Mouse (Mus musculus): ENCODE data around the gene Hook2. TPM values are rescaled to one million over a fixed set of nuclear protein-coding genes. Genes with fewer than 3 reads are reported as not detected.
A peak's percentile ranks its signal among the peaks of the same experiment; 100 is the strongest.

Hook2 gene
- polyA plus RNA-seq, 1 experiment from 2014 or later = 9.1 TPM

DNA sequence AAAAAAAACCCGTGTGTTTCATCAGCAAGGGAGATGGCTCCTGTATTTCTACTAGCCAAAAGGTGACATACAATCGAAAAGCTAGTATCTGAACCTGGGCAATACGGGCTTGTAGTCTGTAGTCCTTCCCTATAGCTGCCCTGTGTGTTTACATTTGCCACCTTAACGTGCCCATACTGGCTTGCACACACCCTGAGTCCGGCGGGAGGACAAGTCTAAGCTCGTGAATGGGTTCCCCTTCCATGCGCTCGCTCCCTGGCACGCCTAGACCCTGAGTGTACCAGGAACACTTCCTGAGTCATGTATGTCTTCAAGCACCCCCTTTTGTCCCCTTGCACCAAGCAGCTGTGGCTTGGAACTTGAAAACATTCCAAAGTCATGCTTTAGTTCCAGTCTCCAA is 26.3 kb downstream of the Hook2 start:
- Histone ChIP-seq H3K4me2 (ENCODE audit: low read depth, low read length) (no peak overlapping the region), H3K27ac (ENCODE audit: low read length) (no peak overlapping the region), H3K9me3 (replicated peaks; ENCODE audit: control insufficient read depth, low read length) (no peaks in the 10 kb centered on the region), H3K27me3 (ENCODE audit: control insufficient read depth, insufficient read depth, low read length) (peaks cover 17% of the 10 kb centered on the region), H3K4me3 (ENCODE audit: low read length) (no peak overlapping the region), H3K9ac (ENCODE audit: low read length) (no peak overlapping the region), H3K36me3 (ENCODE audit: control insufficient read depth, insufficient read depth) (peaks cover 22% of the 10 kb centered on the region), H3K4me1 (ENCODE audit: control insufficient read depth, insufficient read depth, low read length) (peaks cover 3% of the 10 kb centered on the region; the same call in 1 of the 2 replicates)
- no peak for ATAC-seq (replicated peaks; ENCODE audit: extremely low read depth, insufficient read depth, low FRiP score)
- WGBS = 62% methylated on average over 10 of the region's 10 CpGs

DNA sequence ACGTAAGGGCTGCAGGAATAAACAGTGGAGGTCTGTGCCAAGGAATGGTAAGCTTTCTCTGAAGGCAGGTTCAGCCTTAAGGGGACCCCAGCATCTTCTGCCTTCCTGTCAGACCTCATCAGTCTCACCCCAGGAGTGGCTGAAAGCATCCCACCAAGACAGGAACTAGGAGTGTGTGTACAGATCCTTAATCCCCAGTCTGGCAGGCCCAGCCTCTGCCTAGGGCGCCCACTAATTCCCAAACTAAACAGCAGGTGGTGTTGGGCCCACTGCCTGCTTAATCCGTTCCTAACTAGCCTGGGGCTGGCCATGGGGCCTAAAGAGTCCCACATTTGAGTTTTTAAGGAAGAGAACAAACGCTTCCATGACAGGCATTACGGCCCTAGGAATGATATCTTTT is 26.8 kb downstream of the Hook2 start:
- H3K4me1 ChIP-seq (ENCODE audit: control insufficient read depth, insufficient read depth, low read length) = peaks cover 3% of the 10 kb centered on the region; the same call in 1 of the 2 replicates
- no peak for ATAC-seq (replicated peaks; ENCODE audit: extremely low read depth, insufficient read depth, low FRiP score)
- no peak overlapping the region for H3K4me2 ChIP-seq (ENCODE audit: low read depth, low read length)
- no peak overlapping the region for H3K9ac ChIP-seq (ENCODE audit: low read length)
- no peaks in the 10 kb centered on the region for H3K9me3 ChIP-seq (replicated peaks; ENCODE audit: control insufficient read depth, low read length)
- peaks cover 15% of the 10 kb centered on the region for H3K27me3 ChIP-seq (ENCODE audit: control insufficient read depth, insufficient read depth, low read length)
- peaks cover 27% of the 10 kb centered on the region for H3K36me3 ChIP-seq (ENCODE audit: control insufficient read depth, insufficient read depth)
- no peak overlapping the region for H3K27ac ChIP-seq (ENCODE audit: low read length)
- 50% methylated on average over 5 of the region's 5 CpGs for WGBS
- no peak overlapping the region for H3K4me3 ChIP-seq (ENCODE audit: low read length)

DNA sequence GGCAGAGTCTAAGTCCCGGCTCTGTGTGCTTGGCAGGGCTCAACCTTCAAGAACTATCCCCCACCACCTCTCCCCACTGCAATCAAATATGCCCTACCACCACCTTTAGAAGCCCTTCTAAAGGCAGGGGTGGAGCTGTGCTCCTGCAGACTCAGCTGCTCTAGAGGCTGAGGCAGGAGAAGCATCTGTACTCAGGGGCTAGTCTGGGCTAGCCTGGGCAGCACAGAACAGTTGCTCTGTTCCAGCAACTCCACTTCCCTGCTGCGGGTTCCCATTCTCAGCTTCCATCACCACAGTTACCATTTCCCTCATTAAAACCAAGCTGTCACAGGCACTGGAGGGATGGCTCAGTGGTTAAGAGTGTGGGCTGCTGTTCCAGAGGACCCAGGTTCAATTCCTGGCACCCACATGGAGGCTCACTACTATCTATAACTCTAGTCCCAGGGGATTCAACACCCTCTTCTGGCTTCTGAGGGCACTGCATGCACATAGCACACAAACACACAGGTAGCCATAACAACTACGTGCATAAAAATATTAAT is 31.2 kb downstream of the Hook2 start:
- no peak for ATAC-seq (replicated peaks; ENCODE audit: extremely low read depth, insufficient read depth, low FRiP score)
- no peaks in the 10 kb centered on the region for H3K9me3 ChIP-seq (replicated peaks; ENCODE audit: control insufficient read depth, low read length)
- no peaks in the 10 kb centered on the region for H3K27me3 ChIP-seq (ENCODE audit: control insufficient read depth, insufficient read depth, low read length)
- H3K27ac ChIP-seq (ENCODE audit: low read length) = no peak overlapping the region
- peaks cover 20% of the 10 kb centered on the region for H3K4me1 ChIP-seq (ENCODE audit: control insufficient read depth, insufficient read depth, low read length)
- no peak overlapping the region for H3K4me3 ChIP-seq (ENCODE audit: low read length)
- no peak overlapping the region for H3K9ac ChIP-seq (ENCODE audit: low read length)
- H3K4me2 ChIP-seq (ENCODE audit: low read depth, low read length) = no peak overlapping the region
- H3K36me3 ChIP-seq (ENCODE audit: control insufficient read depth, insufficient read depth) = peaks cover 40% of the 10 kb centered on the region
- 98% methylated on average over 3 of the region's 3 CpGs for WGBS

GRCm38 (mm10) chr8:85023846-85024245 is 33.4 kb downstream of the Hook2 start:
- Histone ChIP-seq H3K4me3 (ENCODE audit: low read length) (no peak overlapping the region; the same call in 1 of the 2 replicates), H3K27me3 (ENCODE audit: control insufficient read depth, insufficient read depth, low read length) (no peaks in the 10 kb centered on the region), H3K4me1 (ENCODE audit: control insufficient read depth, insufficient read depth, low read length) (peaks cover 32% of the 10 kb centered on the region), H3K36me3 (ENCODE audit: control insufficient read depth, insufficient read depth) (peaks cover 31% of the 10 kb centered on the region), H3K9me3 (replicated peaks; ENCODE audit: control insufficient read depth, low read length) (no peaks in the 10 kb centered on the region), H3K9ac (ENCODE audit: low read length) (no peak overlapping the region), H3K4me2 (ENCODE audit: low read depth, low read length) (peak overlapping the region; percentile 96; the same call in 1 of the 2 replicates), H3K27ac (ENCODE audit: low read length) (no peak overlapping the region)
- 96% methylated on average over 3 of the region's 3 CpGs for WGBS
- no peak for ATAC-seq (replicated peaks; ENCODE audit: extremely low read depth, insufficient read depth, low FRiP score)

GRCm38 (mm10) chr8:85025098-85025932 is 34.9 kb downstream of the Hook2 start, which contains the start of gene Asna1:
Gene Asna1, minus strand, starts transcription at chr8:85025281.
- H3K4me1 ChIP-seq (ENCODE audit: control insufficient read depth, insufficient read depth, low read length) = peaks cover 36% of the 10 kb centered on the region
- peak; percentile 84 for ATAC-seq (replicated peaks; ENCODE audit: extremely low read depth, insufficient read depth, low FRiP score)
- H3K36me3 ChIP-seq (ENCODE audit: control insufficient read depth, insufficient read depth) = peaks cover 31% of the 10 kb centered on the region
- H3K27ac ChIP-seq (ENCODE audit: low read length) = peak within 1 kb of the TSS; percentile 83
- no peaks in the 10 kb centered on the region for H3K9me3 ChIP-seq (replicated peaks; ENCODE audit: control insufficient read depth, low read length)
- H3K4me3 ChIP-seq (ENCODE audit: low read length) = peak within 1 kb of the TSS; percentile 88
- 5% methylated on average over 30 of the region's 30 CpGs for whole genome bisulfite sequencing
- peak within 1 kb of the TSS; percentile 96 for H3K4me2 ChIP-seq (ENCODE audit: low read depth, low read length)
- no peaks in the 10 kb centered on the region for H3K27me3 ChIP-seq (ENCODE audit: control insufficient read depth, insufficient read depth, low read length)
- H3K9ac ChIP-seq (ENCODE audit: low read length) = peak within 1 kb of the TSS; percentile 88

DNA sequence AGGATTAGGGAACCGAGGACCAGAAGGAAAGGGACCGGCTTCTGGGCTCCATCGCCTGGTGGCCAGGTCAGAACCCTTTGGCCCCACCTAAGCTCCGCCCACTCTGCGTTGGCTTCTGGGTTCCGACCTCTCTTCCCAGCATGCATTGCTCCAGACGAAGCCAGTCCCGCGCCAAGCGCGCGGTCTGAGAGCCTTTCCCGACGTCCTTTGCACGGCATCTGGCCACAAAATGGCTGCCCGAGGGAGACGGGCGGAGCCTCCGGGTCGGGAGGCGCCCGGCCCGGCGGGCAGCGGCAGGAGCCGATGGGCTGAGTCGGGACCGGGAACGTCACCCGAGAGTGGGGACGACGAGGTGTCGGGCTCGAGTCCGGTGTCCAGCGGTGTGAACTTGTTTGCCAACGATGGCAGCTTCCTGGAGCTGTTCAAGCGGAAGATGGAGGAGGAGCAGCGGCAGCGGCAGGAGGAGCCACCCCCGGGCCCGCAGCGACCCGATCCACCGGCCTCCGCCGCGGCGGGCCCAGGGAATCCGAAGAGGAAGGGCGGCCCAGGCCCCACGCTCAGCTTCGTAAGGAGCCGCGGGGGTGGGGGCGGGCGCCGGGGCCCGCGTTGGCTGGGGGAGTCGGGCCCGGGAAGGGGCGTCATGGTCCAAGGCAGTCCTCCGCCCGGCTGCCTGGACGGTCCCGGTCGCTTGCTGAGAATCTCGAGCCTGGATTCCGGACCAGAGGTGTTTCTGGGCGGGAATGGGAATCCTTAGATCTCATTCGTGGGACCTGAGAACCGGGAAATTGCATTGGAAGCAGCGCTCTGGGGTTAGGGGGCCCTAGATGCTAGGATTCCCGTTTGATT is 36.5 kb downstream of the Hook2 start, which contains the start of gene Trir:
TSS of gene Trir (plus strand) at position 154 of the 846 bp plus-strand sequence.
- peak; percentile 79 for ATAC-seq (replicated peaks; ENCODE audit: extremely low read depth, insufficient read depth, low FRiP score)
- H3K4me3 ChIP-seq (ENCODE audit: low read length) = peak within 1 kb of the TSS; percentile 88
- 0% methylated on average over 74 of the region's 75 CpGs for WGBS

DNA sequence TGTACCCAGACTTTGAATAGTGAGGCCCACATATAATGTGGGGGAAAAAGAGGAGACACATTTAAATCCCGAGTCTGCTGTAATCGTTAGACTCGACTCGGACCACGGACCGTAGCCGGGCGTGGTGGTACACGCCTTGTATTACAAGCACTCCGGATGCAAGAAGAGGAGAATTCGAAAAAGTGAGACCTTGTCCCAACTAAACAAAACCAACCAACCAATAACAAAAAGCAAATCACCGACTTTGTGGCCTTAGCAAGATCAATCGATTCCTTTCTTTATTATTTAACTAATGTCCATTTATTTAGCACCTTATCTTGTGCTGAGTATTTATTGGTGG is 37.1 kb downstream of the Hook2 start:
- Histone ChIP-seq H3K27me3 (ENCODE audit: control insufficient read depth, insufficient read depth, low read length) (no peaks in the 10 kb centered on the region), H3K4me3 (ENCODE audit: low read length) (peak overlapping the region; percentile 88), H3K4me1 (ENCODE audit: control insufficient read depth, insufficient read depth, low read length) (peaks cover 36% of the 10 kb centered on the region), H3K27ac (ENCODE audit: low read length) (peak overlapping the region; percentile 89), H3K9me3 (replicated peaks; ENCODE audit: control insufficient read depth, low read length) (no peaks in the 10 kb centered on the region), H3K9ac (ENCODE audit: low read length) (peak overlapping the region; percentile 97), H3K4me2 (ENCODE audit: low read depth, low read length) (peak overlapping the region; percentile 87), H3K36me3 (ENCODE audit: control insufficient read depth, insufficient read depth) (peaks cover 37% of the 10 kb centered on the region)
- 2% methylated on average over 13 of the region's 13 CpGs for WGBS
- no peak for ATAC-seq (replicated peaks; ENCODE audit: extremely low read depth, insufficient read depth, low FRiP score)

More for the DNA sequence above, 36.5 kb downstream of the Hook2 start, which contains the start of gene Trir:
- Histone ChIP-seq H3K4me2 (ENCODE audit: low read depth, low read length) (peak within 1 kb of the TSS; percentile 96), H3K27me3 (ENCODE audit: control insufficient read depth, insufficient read depth, low read length) (no peaks in the 10 kb centered on the region), H3K9ac (ENCODE audit: low read length) (peak within 1 kb of the TSS; percentile 97), H3K27ac (ENCODE audit: low read length) (peak within 1 kb of the TSS; percentile 89), H3K36me3 (ENCODE audit: control insufficient read depth, insufficient read depth) (peaks cover 37% of the 10 kb centered on the region), H3K9me3 (replicated peaks; ENCODE audit: control insufficient read depth, low read length) (no peaks in the 10 kb centered on the region), H3K4me1 (ENCODE audit: control insufficient read depth, insufficient read depth, low read length) (peaks cover 36% of the 10 kb centered on the region)

GRCm38 (mm10) chr8:85027922-85028321 is 37.5 kb downstream of the Hook2 start:
- ATAC-seq (replicated peaks; ENCODE audit: extremely low read depth, insufficient read depth, low FRiP score) = no peak

More at GRCm38 (mm10) chr8:85027922-85028321, 37.5 kb downstream of the Hook2 start:
- Histone ChIP-seq H3K4me3 (ENCODE audit: low read length) (peak overlapping the region; percentile 88), H3K27ac (ENCODE audit: low read length) (no peak overlapping the region), H3K9me3 (replicated peaks; ENCODE audit: control insufficient read depth, low read length) (no peaks in the 10 kb centered on the region), H3K4me2 (ENCODE audit: low read depth, low read length) (peak overlapping the region; percentile 87), H3K36me3 (ENCODE audit: control insufficient read depth, insufficient read depth) (peaks cover 38% of the 10 kb centered on the region), H3K9ac (ENCODE audit: low read length) (peak overlapping the region; percentile 97), H3K4me1 (ENCODE audit: control insufficient read depth, insufficient read depth, low read length) (peaks cover 36% of the 10 kb centered on the region), H3K27me3 (ENCODE audit: control insufficient read depth, insufficient read depth, low read length) (no peaks in the 10 kb centered on the region)
- WGBS = 15% methylated on average over 2 of the region's 2 CpGs
